Mouse (Mus musculus) MN1 (cell line): Measurements from ENCODE around the gene Dnajb5.
A peak's percentile ranks its signal among the peaks of the same experiment; 100 is the strongest.

Experiments
- DNase-seq: peaks from one replicate; pipeline ENCODE4 v3.0.0-alpha.2; 2016; ENCODE audit warnings: low spot score

The Dnajb5 gene

GRCm38 (mm10) chr4:42949676-42950051, at the start of gene Dnajb5:
TSS of gene Dnajb5 (plus strand) at chr4:42949814.
- peak; percentile 97 for DNase-seq

- DNase-seq: no peak
These were observed 48.7 kb upstream of the Dnajb5 start for GRCm38 (mm10) chr4:42900878-42901277.

DNA sequence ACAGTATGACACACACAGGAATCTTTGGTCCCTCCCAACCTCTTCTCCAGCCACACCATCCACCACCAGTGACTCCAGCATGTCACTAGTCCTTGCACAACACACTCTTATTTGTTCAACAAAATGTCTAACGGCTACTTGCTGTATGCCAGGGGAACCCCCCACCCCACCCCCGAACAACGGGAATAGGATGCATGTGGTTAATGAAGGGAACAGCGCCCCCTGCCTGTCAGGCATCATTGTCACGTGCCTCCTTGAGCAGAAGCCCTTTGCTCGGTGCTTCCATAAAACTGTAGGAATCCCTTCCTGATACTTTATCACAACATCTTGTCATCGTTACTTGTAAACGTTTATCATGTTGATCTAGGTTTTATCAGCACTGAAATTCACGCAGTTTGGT, 47.4 kb upstream of the Dnajb5 start:
- no peak for DNase-seq

GRCm38 (mm10) chr4:42902730-42903129, 46.9 kb upstream of the Dnajb5 start:
- DNase-seq: no peak

DNA sequence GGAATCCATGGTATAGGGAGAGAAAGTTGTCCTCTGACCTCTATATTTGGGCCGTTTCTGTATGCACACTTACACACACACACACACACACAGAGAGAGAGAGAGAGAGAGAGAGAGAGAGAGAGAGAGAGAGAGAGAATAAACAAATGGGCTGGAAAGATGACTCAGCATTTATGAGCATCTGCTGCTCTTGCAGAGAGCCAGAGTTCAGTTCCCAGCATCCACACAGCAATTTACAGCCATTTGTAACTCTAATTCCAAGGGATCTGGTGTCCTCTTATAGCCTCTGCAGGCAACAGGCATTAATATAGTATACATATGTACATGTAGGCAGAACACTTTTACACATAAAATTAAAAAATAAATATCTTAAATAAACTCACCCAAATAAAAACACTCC, 45.7 kb upstream of the Dnajb5 start:
- no peak for DNase-seq

DNA sequence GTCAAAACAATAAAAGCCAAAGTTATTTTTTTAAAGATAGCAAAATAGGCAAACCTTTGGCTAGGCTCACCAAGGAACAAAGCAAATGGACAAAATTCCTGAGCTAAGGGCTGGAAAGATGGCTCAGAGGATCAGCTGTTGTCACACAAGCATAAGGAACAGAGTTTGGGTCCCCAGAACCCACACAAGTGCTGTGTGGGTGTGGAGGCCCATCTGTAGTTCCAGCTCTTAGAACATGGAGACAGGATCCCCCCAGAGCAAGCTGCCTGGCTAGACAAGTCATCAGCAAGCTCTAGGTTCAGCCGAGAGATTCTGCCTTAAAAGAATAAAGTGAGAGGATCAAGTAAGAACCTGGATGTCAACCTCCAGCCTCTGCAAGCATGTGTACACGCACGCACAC, 45.1 kb upstream of the Dnajb5 start:
- DNase-seq: no peak

GRCm38 (mm10) chr4:42904966-42905365, 44.6 kb upstream of the Dnajb5 start:
- DNase-seq: no peak

DNA sequence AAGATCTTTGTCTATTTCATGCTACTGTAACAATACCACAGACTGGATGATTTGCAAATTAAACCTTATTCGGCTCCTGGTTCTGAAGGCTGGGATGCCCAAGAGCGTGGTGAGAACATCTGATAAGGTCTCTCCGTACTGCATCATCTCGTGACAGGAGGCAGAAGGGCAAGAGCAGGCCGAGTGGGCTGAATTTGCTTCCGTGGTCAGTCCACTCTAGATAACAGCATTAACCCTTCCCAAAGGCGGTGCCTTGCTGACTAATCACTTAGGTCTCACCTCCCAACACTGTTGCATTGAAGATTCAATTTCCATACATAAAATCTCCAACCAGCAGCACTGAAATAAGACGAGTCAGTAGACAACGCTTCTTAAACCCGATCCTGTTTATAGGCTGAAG, 36.2 kb upstream of the Dnajb5 start:
- no peak for DNase-seq

- DNase-seq: no peak
These were observed 34.3 kb upstream of the Dnajb5 start for GRCm38 (mm10) chr4:42915311-42915710.

DNA sequence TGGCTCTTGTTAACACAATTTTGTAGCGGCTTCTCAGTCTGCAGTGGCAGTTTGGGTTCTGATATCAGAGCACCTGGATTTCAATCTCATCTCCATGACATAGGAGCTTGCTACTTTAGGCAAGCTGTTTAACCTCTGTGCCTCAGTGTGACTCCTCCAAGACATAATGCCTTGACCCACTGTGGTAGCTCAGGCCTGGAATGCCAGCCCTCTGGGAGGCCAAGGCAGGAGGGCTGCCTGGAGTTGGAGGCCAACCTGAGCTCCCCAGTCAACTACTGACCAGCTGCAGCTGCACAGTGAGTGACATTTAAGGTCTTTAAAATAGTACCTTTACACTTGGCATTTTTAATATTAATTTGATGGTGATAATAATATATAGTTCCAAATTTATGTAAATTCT, 33.6 kb upstream of the Dnajb5 start:
- no peak for DNase-seq

DNA sequence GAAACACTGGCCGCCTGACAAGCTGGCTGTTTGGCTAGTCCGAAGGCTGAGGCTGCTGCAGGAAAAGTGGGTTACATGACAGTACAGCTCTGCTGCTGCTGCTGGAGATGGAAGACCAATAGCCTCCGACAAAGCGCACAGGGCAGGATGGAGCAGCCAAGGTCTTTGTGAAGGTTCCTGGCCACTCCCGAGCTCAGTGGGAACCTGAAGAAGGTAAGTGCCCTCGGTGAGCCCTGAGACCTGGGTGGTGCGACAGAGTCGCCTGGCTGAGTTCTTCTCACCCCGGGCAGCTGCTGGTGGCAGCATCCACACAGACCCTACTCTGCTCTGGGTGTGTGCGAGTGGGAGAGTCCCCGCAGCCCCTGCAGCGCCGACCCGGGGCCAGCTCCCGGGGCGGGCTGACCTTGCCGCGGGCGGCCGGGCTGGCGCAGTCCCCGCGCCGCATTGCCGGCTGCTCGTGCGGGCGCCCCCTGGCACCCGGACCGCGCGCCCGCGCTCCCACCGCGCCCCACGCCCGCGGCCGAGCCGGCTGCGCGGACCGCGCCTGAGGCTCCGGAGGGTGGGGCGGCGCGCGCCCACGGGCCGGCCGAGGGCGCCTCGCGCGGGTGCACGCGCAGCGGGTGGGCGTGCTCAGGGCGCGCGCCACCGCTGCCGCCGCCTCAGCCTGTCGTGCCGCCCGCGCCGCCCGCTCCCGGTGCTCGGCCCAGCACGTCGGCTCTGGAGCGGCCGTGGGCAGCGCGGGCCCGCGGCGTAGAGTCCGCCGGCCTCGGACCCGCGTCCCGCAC, 32.8 kb upstream of the Dnajb5 start, which contains the start of gene Phf24:
Gene Phf24, plus strand, starts transcription at position 44 of the 785 bp plus-strand sequence.
- no peak for DNase-seq

DNA sequence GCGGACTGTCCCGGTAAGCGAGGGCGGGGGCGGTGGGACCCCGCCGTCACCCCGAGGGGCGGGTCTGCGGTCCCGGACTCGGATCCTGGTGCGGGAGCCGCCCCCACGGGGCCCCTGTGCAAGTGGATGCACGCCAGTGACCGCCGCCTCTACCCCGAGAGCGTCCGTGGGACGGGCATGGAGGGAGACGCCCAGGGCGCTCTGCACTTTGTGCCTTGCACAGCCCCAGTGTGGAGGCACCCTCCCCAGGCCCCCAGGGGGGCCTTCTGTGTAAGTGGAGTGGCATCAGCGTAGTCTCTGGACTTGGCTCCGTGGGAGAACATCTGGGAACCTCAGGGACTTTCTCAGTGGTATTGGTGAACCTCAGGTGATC, 32.2 kb upstream of the Dnajb5 start:
- DNase-seq: no peak

DNA sequence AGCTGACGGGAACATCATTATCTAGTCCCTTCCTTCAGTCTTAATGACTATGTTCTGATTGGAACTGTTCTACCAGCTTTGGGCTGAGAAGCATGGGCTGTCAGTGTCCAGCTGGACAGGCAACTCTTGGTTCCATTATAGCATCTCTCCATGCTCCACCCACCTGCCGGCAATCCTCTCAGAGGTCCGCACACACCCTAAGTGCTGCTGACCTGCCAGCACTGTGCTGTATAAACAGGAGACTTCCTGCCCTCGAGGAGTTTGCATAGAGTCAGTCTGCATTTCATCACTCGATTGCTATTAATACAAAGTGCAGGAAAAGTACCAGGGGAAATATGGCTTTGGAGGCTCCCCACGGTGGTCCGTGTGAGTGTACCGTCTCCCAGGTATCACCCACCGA, 28.9 kb upstream of the Dnajb5 start:
- DNase-seq: no peak

DNA sequence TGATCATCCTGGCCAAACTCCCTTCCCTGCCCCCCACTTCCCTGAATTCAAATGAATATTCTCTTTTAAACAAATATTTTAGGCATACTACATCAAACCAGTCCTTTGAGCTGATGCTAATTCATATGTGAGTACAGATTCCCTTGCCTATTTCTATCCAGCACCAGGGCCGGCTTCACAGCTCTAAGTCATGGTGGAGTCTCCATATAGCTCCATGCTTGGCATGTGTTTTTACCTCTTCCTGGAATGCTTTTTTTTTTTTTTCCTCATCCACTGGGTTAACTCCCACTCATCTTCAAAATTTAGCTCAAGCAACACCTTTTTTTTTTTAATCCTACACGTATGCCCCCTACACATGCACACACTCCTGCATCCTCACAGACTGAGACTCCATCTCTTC, 28.1 kb upstream of the Dnajb5 start:
- no peak for DNase-seq

DNA sequence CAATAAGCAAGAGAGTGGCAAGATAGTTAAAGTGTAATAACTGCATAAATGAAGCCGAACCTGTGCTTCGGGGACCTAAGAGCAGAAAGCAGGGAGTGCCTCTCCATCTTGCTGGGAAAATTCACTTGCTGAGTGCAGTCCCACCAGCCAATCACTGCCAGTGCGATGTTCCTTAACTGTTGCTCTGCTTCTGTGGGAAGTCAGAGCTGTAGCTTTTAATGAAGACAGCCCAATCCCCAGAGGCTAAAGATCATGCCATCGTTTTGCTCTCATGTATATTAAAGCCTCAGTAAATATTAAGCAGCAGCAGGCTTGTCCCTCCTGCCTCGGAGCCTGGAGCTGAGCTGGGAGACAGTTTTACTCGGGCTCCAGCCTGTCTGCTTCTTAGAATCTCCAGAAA, 27.6 kb upstream of the Dnajb5 start:
- DNase-seq: no peak

DNA sequence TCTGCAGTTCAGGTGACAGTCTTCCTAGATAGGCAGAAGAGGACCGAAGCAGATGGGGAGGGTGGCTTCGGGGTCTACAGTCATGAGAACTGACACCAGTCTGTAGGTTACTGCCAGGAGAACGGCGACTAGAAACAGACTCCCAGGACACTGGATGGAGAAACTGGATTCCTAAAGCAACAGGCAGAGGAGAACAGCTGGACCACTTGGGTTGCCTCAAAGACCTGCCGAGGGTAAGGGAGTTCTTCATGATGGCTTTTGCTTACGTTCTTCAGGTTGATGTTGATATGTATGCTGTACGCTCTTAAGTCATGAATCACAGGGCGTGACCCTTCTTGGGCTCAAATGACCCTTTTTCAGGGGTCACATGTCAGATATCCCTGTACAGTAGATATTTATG, 27.2 kb upstream of the Dnajb5 start:
- no peak for DNase-seq

- DNase-seq: no peak
These were observed 25.4 kb upstream of the Dnajb5 start for GRCm38 (mm10) chr4:42924095-42924710.

GRCm38 (mm10) chr4:42928209-42928608, 21.4 kb upstream of the Dnajb5 start:
- no peak for DNase-seq

DNA sequence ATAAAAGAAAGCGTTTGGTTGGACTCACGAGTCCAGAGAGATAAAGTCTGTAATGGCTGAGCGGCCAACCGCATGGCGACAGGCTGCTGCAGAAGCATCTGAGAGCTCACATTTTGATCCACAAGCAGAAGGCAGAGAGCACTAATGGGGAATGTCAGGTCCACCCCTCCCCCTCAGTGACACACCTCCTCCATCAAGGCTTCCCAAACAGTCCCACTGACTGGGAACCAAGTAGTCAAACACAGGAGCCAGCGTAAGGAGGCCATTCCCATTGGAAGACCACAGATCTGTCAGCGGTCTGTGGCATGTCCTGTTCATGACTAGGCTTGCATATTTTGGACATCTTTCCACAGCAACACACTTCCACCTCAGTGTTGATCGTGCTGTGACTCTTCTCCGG, 20.7 kb upstream of the Dnajb5 start:
- DNase-seq: no peak

- no peak for DNase-seq
These were observed 17.2 kb upstream of the Dnajb5 start for GRCm38 (mm10) chr4:42932229-42932969.

DNA sequence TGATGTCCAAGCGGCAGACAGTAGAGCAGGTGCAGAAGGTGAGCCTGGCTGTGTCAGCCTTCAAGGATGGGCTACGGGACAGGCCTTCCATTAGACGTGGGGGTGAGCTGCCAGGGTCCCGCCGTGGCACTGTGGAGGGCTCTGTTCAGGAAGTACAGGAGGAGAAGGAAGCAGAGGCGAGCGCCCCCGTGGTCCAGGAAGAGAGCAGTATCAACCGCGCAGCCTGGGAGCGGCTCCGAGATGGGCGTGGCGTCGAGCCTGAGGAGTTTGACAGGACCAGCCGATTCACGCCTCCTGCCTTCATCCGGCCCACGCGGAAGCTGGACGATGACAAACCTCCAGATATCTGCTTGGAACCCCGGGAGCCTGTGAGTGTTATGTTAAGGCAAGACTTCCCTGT, 16.0 kb upstream of the Dnajb5 start:
- peak; percentile 31 for DNase-seq

- DNase-seq: peak; percentile 44
These were observed 8.2 kb upstream of the Dnajb5 start for GRCm38 (mm10) chr4:42941396-42941795.

DNA sequence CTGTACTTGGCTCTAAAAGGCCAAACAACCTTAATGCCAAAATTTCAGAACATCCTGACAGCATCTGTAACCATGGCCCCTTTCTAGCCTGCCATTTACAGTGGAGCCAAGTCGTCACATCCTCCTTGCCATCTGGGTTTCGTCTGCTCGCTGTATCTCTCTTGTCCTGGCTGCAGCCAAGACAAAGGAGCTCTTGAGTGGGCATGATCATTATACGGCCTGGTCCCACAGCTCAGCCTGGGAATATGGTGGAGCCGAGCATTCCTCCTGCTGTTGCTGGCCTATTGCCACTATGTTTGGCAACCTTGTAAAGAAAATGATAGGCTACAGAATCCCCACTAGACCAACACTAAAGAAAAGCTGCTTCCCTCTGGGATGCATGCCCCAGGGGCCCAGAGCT, 6.3 kb upstream of the Dnajb5 start:
- DNase-seq: peak; percentile 35
